Mouse (Mus musculus): ENCODE results near the gene Mapk9. TPM values are rescaled to one million over a fixed set of nuclear protein-coding genes. Genes with fewer than 3 reads are reported as not detected.

The Mapk9 gene
- polyA plus RNA-seq, 2 experiments: 11.9 to 18.5 TPM

- ATAC-seq (ENCODE audit: insufficient read depth) (no peak), DNase-seq (ENCODE audit: low read depth in 3 of 3, low spot score in 3 of 3) (no peak)
- H3K4me1 ChIP-seq (replicated peaks; ENCODE audit: control insufficient read depth in 2 of 2, insufficient read depth in 2 of 2, low read length in 1 of 2): peaks cover 13 to 29% of the 10 kb centered on the region in 2 experiments
- H3K36me3 ChIP-seq (replicated peaks; ENCODE audit: control insufficient read depth, insufficient read depth, low read depth): no peaks in the 10 kb centered on the region
- 39% methylated on average over 4 of the region's 4 CpGs for WGBS (ENCODE audit: insufficient replicate concordance)
- H3K27ac ChIP-seq: peak overlapping the region; percentile 40
- TF ChIP-seq EP300 (IDR thresholded peaks at IDR 0.05; ENCODE audit: low read depth): no peak
- no peak for TF ChIP-seq CTCF (IDR thresholded peaks at IDR 0.05; ENCODE audit: low read depth)
- H3K27me3 ChIP-seq (ENCODE audit: control insufficient read depth, insufficient read depth, low read length): no peaks in the 10 kb centered on the region
- H3K4me3 ChIP-seq (ENCODE audit: insufficient read depth in 1 of 2, low read depth in 2 of 2, low read length in 2 of 2): peak overlapping the region; percentile 30 to 79
- peak overlapping the region; percentile 10 for H3K9ac ChIP-seq (replicated peaks)
- H3K9me3 ChIP-seq (ENCODE audit: control insufficient read depth, low read length): no peaks in the 10 kb centered on the region
- peak overlapping the region; percentile 68 for H3K4me2 ChIP-seq (ENCODE audit: low read depth)
These were observed 1.7 kb downstream of the Mapk9 start for GRCm38 (mm10) chr11:49848080-49848815.

GRCm38 (mm10) chr11:49850331-49850730 is 3.8 kb downstream of the Mapk9 start:
- H3K4me2 ChIP-seq (ENCODE audit: low read depth): no peak overlapping the region
- H3K36me3 ChIP-seq (replicated peaks; ENCODE audit: control insufficient read depth, insufficient read depth, low read depth): no peaks in the 10 kb centered on the region; the same call in 1 of the 2 replicates
- no peak for ATAC-seq (ENCODE audit: insufficient read depth)
- no peak overlapping the region for H3K27ac ChIP-seq
- no peaks in the 10 kb centered on the region for H3K9me3 ChIP-seq (ENCODE audit: control insufficient read depth, low read length)
- 83% methylated on average over 7 of the region's 7 CpGs for WGBS (ENCODE audit: insufficient replicate concordance)
- DNase-seq (ENCODE audit: low read depth in 3 of 3, low spot score in 3 of 3): no peak
- H3K9ac ChIP-seq (replicated peaks): no peak overlapping the region
- peaks cover 13 to 26% of the 10 kb centered on the region in 2 experiments for H3K4me1 ChIP-seq (replicated peaks; ENCODE audit: control insufficient read depth in 2 of 2, insufficient read depth in 2 of 2, low read length in 1 of 2)
- H3K27me3 ChIP-seq (ENCODE audit: control insufficient read depth, insufficient read depth, low read length): no peaks in the 10 kb centered on the region
- TF ChIP-seq CTCF (IDR thresholded peaks at IDR 0.05; ENCODE audit: low read depth) (no peak), EP300 (IDR thresholded peaks at IDR 0.05; ENCODE audit: low read depth) (no peak)
- H3K4me3 ChIP-seq (ENCODE audit: insufficient read depth in 1 of 2, low read depth in 2 of 2, low read length in 2 of 2): no peak overlapping the region

- H3K4me1 ChIP-seq (replicated peaks; ENCODE audit: control insufficient read depth in 2 of 2, insufficient read depth in 2 of 2, low read length in 1 of 2): peaks cover 0 to 16% of the 10 kb centered on the region in 2 experiments; a peak in 2 of 4 replicates
- DNase-seq (ENCODE audit: low read depth in 3 of 3, low spot score in 3 of 3) (no peak), ATAC-seq (ENCODE audit: insufficient read depth) (no peak)
- 64% methylated on average over 5 of the region's 5 CpGs for WGBS (ENCODE audit: insufficient replicate concordance)
- H3K9ac ChIP-seq (replicated peaks): no peak overlapping the region
- H3K4me3 ChIP-seq (ENCODE audit: insufficient read depth in 1 of 2, low read depth in 2 of 2, low read length in 2 of 2): no peak overlapping the region
- no peak overlapping the region for H3K27ac ChIP-seq
- no peaks in the 10 kb centered on the region for H3K27me3 ChIP-seq (ENCODE audit: control insufficient read depth, insufficient read depth, low read length)
- H3K36me3 ChIP-seq (replicated peaks; ENCODE audit: control insufficient read depth, insufficient read depth, low read depth): no peaks in the 10 kb centered on the region; the same call in 1 of the 2 replicates
- H3K9me3 ChIP-seq (ENCODE audit: control insufficient read depth, low read length): no peaks in the 10 kb centered on the region
- no peak overlapping the region for H3K4me2 ChIP-seq (ENCODE audit: low read depth)
- TF ChIP-seq EP300 (IDR thresholded peaks at IDR 0.05; ENCODE audit: low read depth) (no peak), CTCF (IDR thresholded peaks at IDR 0.05; ENCODE audit: low read depth) (no peak)
These were observed 8.6 kb downstream of the Mapk9 start for GRCm38 (mm10) chr11:49855144-49855543.

- Histone ChIP-seq H3K27me3 (ENCODE audit: control insufficient read depth, insufficient read depth, low read length) (no peaks in the 10 kb centered on the region), H3K27ac (no peak overlapping the region), H3K9me3 (ENCODE audit: control insufficient read depth, low read length) (no peaks in the 10 kb centered on the region), H3K36me3 (replicated peaks; ENCODE audit: control insufficient read depth, insufficient read depth, low read depth) (no peaks in the 10 kb centered on the region), H3K9ac (replicated peaks) (no peak overlapping the region), H3K4me2 (ENCODE audit: low read depth) (no peak overlapping the region), H3K4me3 (ENCODE audit: insufficient read depth in 1 of 2, low read depth in 2 of 2, low read length in 2 of 2) (no peak overlapping the region), H3K4me1 (replicated peaks; ENCODE audit: control insufficient read depth in 2 of 2, insufficient read depth in 2 of 2, low read length in 1 of 2) (peaks cover 3 to 27% of the 10 kb centered on the region in 2 experiments; a peak in 2 of 4 replicates)
- 71% methylated on average over 4 of the region's 4 CpGs for WGBS (ENCODE audit: insufficient replicate concordance)
- ATAC-seq (ENCODE audit: insufficient read depth) (no peak), DNase-seq (ENCODE audit: low read depth in 3 of 3, low spot score in 3 of 3) (no peak)
- TF ChIP-seq CTCF (IDR thresholded peaks at IDR 0.05; ENCODE audit: low read depth) (no peak), EP300 (IDR thresholded peaks at IDR 0.05; ENCODE audit: low read depth) (no peak)
These were observed 14.6 kb downstream of the Mapk9 start for GRCm38 (mm10) chr11:49861139-49861538.

- no peak overlapping the region for H3K4me2 ChIP-seq (ENCODE audit: low read depth)
- no peak overlapping the region for H3K4me3 ChIP-seq (ENCODE audit: insufficient read depth in 1 of 2, low read depth in 2 of 2, low read length in 2 of 2)
- H3K4me1 ChIP-seq (replicated peaks; ENCODE audit: control insufficient read depth in 2 of 2, insufficient read depth in 2 of 2, low read length in 1 of 2): peaks cover 3 to 22% of the 10 kb centered on the region in 2 experiments; a peak in 2 of 4 replicates
- ATAC-seq (ENCODE audit: insufficient read depth) (peak; percentile 83), DNase-seq (ENCODE audit: low read depth in 3 of 3, low spot score in 3 of 3) (no peak)
- no peaks in the 10 kb centered on the region for H3K27me3 ChIP-seq (ENCODE audit: control insufficient read depth, insufficient read depth, low read length)
- no peaks in the 10 kb centered on the region for H3K9me3 ChIP-seq (ENCODE audit: control insufficient read depth, low read length)
- H3K36me3 ChIP-seq (replicated peaks; ENCODE audit: control insufficient read depth, insufficient read depth, low read depth): no peaks in the 10 kb centered on the region
- H3K9ac ChIP-seq (replicated peaks): no peak overlapping the region
- peak; percentile 67 for TF ChIP-seq EP300 (IDR thresholded peaks at IDR 0.05; ENCODE audit: low read depth)
- TF ChIP-seq CTCF (IDR thresholded peaks at IDR 0.05; ENCODE audit: low read depth): no peak
- H3K27ac ChIP-seq: no peak overlapping the region
These were observed 17.4 kb downstream of the Mapk9 start for GRCm38 (mm10) chr11:49863926-49864325.

All from liver, embryonic 14.5 days (tissue).